Mouse (Mus musculus) CH12.LX (cell line): ENCODE measurements around the gene Gfy. TPM values are rescaled to one million over a fixed set of nuclear protein-coding genes. Genes with fewer than 3 reads are reported as not detected.

Experiments
- DNase-seq: peaks from one replicate; pipeline ENCODE4 v3.0.0-alpha.2; 2013; ENCODE audit errors: extremely low read depth
- H3K27ac ChIP-seq: 2 replicates; pipeline ENCODE4 v1.5.1; 2012; ENCODE audit warnings: low read depth, mild to moderate bottlenecking, control low read depth, moderate library complexity; ENCODE audit not compliant: insufficient read depth
- H3K27me3 ChIP-seq: replicated peaks from 2 replicates; pipeline ENCODE3; 2012; ENCODE audit warnings: inconsistent platforms
- H3K36me3 ChIP-seq, 2 experiments: replicated peaks in 1 of 2; 2 replicates each; pipeline versions ENCODE3 to v1.6.1; 2012; ENCODE audit warnings: inconsistent platforms in 1 of 2, low read length in 1 of 2, mild to moderate bottlenecking in 1 of 2, mixed read lengths in 1 of 2, moderate library complexity in 1 of 2; ENCODE audit not compliant: control insufficient read depth in 1 of 2, insufficient read depth in 1 of 2
- H3K4me1 ChIP-seq, 2 experiments: 2 replicates each; pipeline ENCODE4 v1.6.1; 2012; ENCODE audit warnings: inconsistent platforms in 1 of 2, moderate library complexity in 1 of 2; ENCODE audit not compliant: insufficient read depth in 2 of 2, control insufficient read depth in 1 of 2
- H3K4me2 ChIP-seq: 2 replicates; pipeline ENCODE4 v1.6.1; 2012; ENCODE audit warnings: low read depth, mild to moderate bottlenecking, control low read depth; ENCODE audit not compliant: poor library complexity, insufficient read depth, severe bottlenecking
- H3K4me3 ChIP-seq, 3 experiments: fragments of 150-350 bp in 1 of 3; sonication (generic) in 1 of 3; replicated peaks in 1 of 3; 2 replicates each; pipeline versions ENCODE3 to v1.5.1; 2011 to 2012; ENCODE audit warnings: low read depth in 2 of 3, low read length in 2 of 3, mild to moderate bottlenecking in 2 of 3, moderate library complexity in 2 of 3, control low read depth in 1 of 3, improper control_type of control experiment in 1 of 3, inconsistent platforms in 1 of 3, mixed read lengths in 1 of 3; ENCODE audit not compliant: poor library complexity in 1 of 3
- H3K79me2 ChIP-seq: replicated peaks from 2 replicates; pipeline ENCODE4 v1.6.1; 2012; ENCODE audit warnings: mild to moderate bottlenecking, moderate library complexity; ENCODE audit not compliant: control insufficient read depth, poor library complexity, insufficient read depth, severe bottlenecking; ENCODE audit errors: extremely low read depth
- H3K9ac ChIP-seq: 2 replicates; pipeline ENCODE4 v1.6.1; 2012; ENCODE audit warnings: low read depth, mild to moderate bottlenecking, control low read depth, moderate library complexity; ENCODE audit not compliant: insufficient read depth
- H3K9me3 ChIP-seq: replicated peaks from 2 replicates; pipeline ENCODE3; 2012; ENCODE audit warnings: low read length, inconsistent platforms, mixed read lengths
- CHD2 ChIP-seq: IDR thresholded peaks from 2 replicates; pipeline ENCODE4 v1.6.1; 2011; ENCODE audit warnings: low read length, improper control_type of control experiment
- CTCF ChIP-seq, 2 experiments: IDR thresholded peaks in 1 of 2; conservative IDR thresholded peaks in 1 of 2; 2 replicates each; pipeline ENCODE4 v1.5.1; 2011 to 2012; ENCODE audit warnings: low read depth in 2 of 2, low read length in 2 of 2, improper control_type of control experiment in 1 of 2, inconsistent platforms in 1 of 2, mild to moderate bottlenecking in 1 of 2, moderate library complexity in 1 of 2
- E2F4 ChIP-seq: IDR thresholded peaks from 2 replicates; pipeline ENCODE4 v1.6.1; 2011; ENCODE audit warnings: low read depth, low read length, improper control_type of control experiment; ENCODE audit not compliant: insufficient replicate concordance
- EP300 ChIP-seq: IDR thresholded peaks from 2 replicates; pipeline ENCODE4 v1.6.1; 2011; ENCODE audit warnings: low read length, improper control_type of control experiment
- ETS1 ChIP-seq: conservative IDR thresholded peaks from 2 replicates; pipeline ENCODE4 v1.6.1; 2012; ENCODE audit warnings: low read depth, mild to moderate bottlenecking, inconsistent platforms, low read length, improper control_type of control experiment, moderate library complexity
- IRF4 ChIP-seq: IDR thresholded peaks from 2 replicates; pipeline ENCODE4 v1.6.1; 2014; ENCODE audit warnings: low read depth, mild to moderate bottlenecking, inconsistent platforms, low read length, improper control_type of control experiment
- JUN ChIP-seq: IDR thresholded peaks from 2 replicates; pipeline ENCODE4 v1.6.1; 2011; ENCODE audit warnings: low read depth, mild to moderate bottlenecking, low read length, improper control_type of control experiment, moderate library complexity; ENCODE audit not compliant: insufficient read depth
- JUND ChIP-seq: conservative IDR thresholded peaks from 2 replicates; pipeline ENCODE4 v1.6.1; 2011; ENCODE audit warnings: low read depth, low read length, improper control_type of control experiment
- KAT2A ChIP-seq: IDR thresholded peaks from 2 replicates; pipeline ENCODE4 v1.6.1; 2012; ENCODE audit warnings: low read length, improper control_type of control experiment, inconsistent platforms; ENCODE audit not compliant: insufficient replicate concordance
- MAX ChIP-seq: IDR thresholded peaks from 2 replicates; pipeline ENCODE4 v1.6.1; 2011; ENCODE audit warnings: low read length, improper control_type of control experiment
- MEF2A ChIP-seq: IDR thresholded peaks from 2 replicates; pipeline ENCODE4 v1.6.1; 2014; ENCODE audit warnings: low read depth, mild to moderate bottlenecking, inconsistent platforms, low read length, improper control_type of control experiment, borderline replicate concordance
- MXI1 ChIP-seq: IDR thresholded peaks from 2 replicates; pipeline ENCODE4 v1.6.1; 2011; ENCODE audit warnings: mild to moderate bottlenecking, low read depth, low read length, improper control_type of control experiment
- MYC ChIP-seq: IDR thresholded peaks from 2 replicates; pipeline ENCODE4 v1.6.1; 2011; ENCODE audit warnings: low read depth, mild to moderate bottlenecking, improper control_type of control experiment, low read length
- NELFE ChIP-seq: IDR thresholded peaks from 2 replicates; pipeline ENCODE4 v1.6.1; 2011; ENCODE audit warnings: low read depth, low read length, improper control_type of control experiment
- NRF1 ChIP-seq: IDR thresholded peaks from 2 replicates; pipeline ENCODE4 v1.6.1; 2014; ENCODE audit warnings: low read depth, mild to moderate bottlenecking, inconsistent platforms, low read length, improper control_type of control experiment, moderate library complexity
- PAX5 ChIP-seq: IDR thresholded peaks from 2 replicates; pipeline ENCODE4 v1.6.1; 2012; ENCODE audit warnings: low read length, inconsistent platforms, mixed read lengths
- POLR2A ChIP-seq: IDR thresholded peaks from 2 replicates; pipeline ENCODE4 v1.6.1; 2011; ENCODE audit warnings: low read depth, mild to moderate bottlenecking, improper control_type of control experiment, low read length
- RAD21 ChIP-seq: IDR thresholded peaks from 2 replicates; pipeline ENCODE4 v1.6.1; 2011; ENCODE audit warnings: low read depth, mild to moderate bottlenecking, low read length, improper control_type of control experiment, moderate library complexity
- RCOR1 ChIP-seq: conservative IDR thresholded peaks from 2 replicates; pipeline ENCODE4 v1.6.1; 2012; ENCODE audit warnings: low read depth, mild to moderate bottlenecking, inconsistent platforms, low read length, improper control_type of control experiment
- SIN3A ChIP-seq: IDR thresholded peaks from 2 replicates; pipeline ENCODE4 v1.6.1; 2012; ENCODE audit warnings: low read length, improper control_type of control experiment, inconsistent platforms
- SMC3 ChIP-seq: IDR thresholded peaks from 2 replicates; pipeline ENCODE4 v1.6.1; 2011; ENCODE audit warnings: low read depth, low read length, improper control_type of control experiment
- TBP ChIP-seq: conservative IDR thresholded peaks from 2 replicates; pipeline ENCODE4 v1.6.1; 2011; ENCODE audit warnings: low read depth, low read length, improper control_type of control experiment
- USF1 ChIP-seq: IDR thresholded peaks from 2 replicates; pipeline ENCODE4 v1.6.1; 2014; ENCODE audit warnings: low read depth, mild to moderate bottlenecking, inconsistent platforms, low read length, improper control_type of control experiment
- USF2 ChIP-seq: conservative IDR thresholded peaks from 2 replicates; pipeline ENCODE4 v1.6.1; 2011; ENCODE audit warnings: low read depth, low read length, improper control_type of control experiment
- ZKSCAN1 ChIP-seq: IDR thresholded peaks from 2 replicates; pipeline ENCODE4 v1.6.1; 2012; ENCODE audit warnings: low read depth, inconsistent platforms, low read length, improper control_type of control experiment, borderline replicate concordance
- ZNF384 ChIP-seq: IDR thresholded peaks from 2 replicates; pipeline ENCODE4 v1.6.1; 2012; ENCODE audit warnings: low read depth, low read length, improper control_type of control experiment, inconsistent platforms
- dilution Hi-C: fragments of 300-500 bp; cut with MboI; formaldehyde crosslinking; loops from 2 replicates; pipeline ENCODE4 v1.14.3; 2020; ENCODE audit warnings: low sequenced_read_pairs; ENCODE audit not compliant: extremely low pct_unique_long_range_greater_than_20kb, extremely low pct_ligation_motif_present
- in situ Hi-C: fragments of 300-500 bp; cut with MboI; formaldehyde crosslinking; loops from 3 replicates; pipeline ENCODE4 v1.14.3; 2019; ENCODE audit warnings: low sequenced_read_pairs, low pct_ligation_motif_present, low pct_unique_long_range_greater_than_20kb, mixed read lengths
- polyA plus RNA-seq: library from polyadenylated mRNA; unstranded; fragments of >175 nt; gene quantifications from 2 replicates; pipeline ENCODE4 v1.2.1, GENCODE M21; 2012; ENCODE audit warnings: low read depth; ENCODE audit not compliant: insufficient read length
- total RNA-seq, 2 experiments: library from RNA; depleted of rRNA; stranded (reverse); fragments of 300-350 nt in 1 of 2; fragments of >200 nt in 1 of 2; gene quantifications; 2 replicates each; pipeline ENCODE4 v1.2.3; 2012 to 2014

Gene Gfy
- total and polyA plus RNA-seq, 3 experiments = not detected

DNA sequence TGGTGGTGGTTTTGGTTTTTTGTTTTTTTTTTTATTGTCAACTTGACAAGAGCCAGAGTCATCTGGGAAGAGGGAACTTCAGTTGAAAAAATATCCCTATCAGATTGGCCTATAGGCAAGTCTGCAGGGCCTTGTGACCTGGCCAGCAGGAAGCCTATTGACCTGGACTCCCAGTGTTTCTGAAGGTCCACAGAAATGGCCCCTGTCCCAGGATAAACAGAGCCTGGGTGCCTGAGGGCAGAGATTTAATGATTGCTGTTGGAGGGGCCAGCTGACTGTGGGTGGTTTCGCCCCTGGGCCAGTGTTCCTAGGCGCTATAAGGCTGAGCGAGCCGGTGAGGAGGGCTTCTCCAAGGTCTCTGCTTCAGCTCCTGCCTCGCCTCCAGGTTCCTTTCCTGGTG is 34.3 kb upstream of the Gfy start:
- DNase-seq = no peak
- dilution Hi-C loops (no loop called here), in situ Hi-C loops (no loop called here)
- peaks cover under 1% of the 10 kb centered on the region for H3K9me3 ChIP-seq
- H3K4me2 ChIP-seq = no peak overlapping the region
- H3K27me3 ChIP-seq = peaks cover 24% of the 10 kb centered on the region
- no peak for TF ChIP-seq NRF1
- no peak for TF ChIP-seq EP300
- no peak for TF ChIP-seq E2F4
- TF ChIP-seq POLR2A = no peak
- TF ChIP-seq MAX = no peak
- no peak for TF ChIP-seq ZKSCAN1
- TF ChIP-seq RAD21 = no peak
- TF ChIP-seq JUND = no peak
- H3K4me3 ChIP-seq = no peak overlapping the region
- no peak overlapping the region for H3K9ac ChIP-seq
- peaks cover 9 to 34% of the 10 kb centered on the region in 2 experiments; a peak in 3 of 4 replicates for H3K4me1 ChIP-seq
- no peaks in the 10 kb centered on the region for H3K79me2 ChIP-seq
- no peaks in the 10 kb centered on the region for H3K36me3 ChIP-seq
- no peak overlapping the region for H3K27ac ChIP-seq

DNA sequence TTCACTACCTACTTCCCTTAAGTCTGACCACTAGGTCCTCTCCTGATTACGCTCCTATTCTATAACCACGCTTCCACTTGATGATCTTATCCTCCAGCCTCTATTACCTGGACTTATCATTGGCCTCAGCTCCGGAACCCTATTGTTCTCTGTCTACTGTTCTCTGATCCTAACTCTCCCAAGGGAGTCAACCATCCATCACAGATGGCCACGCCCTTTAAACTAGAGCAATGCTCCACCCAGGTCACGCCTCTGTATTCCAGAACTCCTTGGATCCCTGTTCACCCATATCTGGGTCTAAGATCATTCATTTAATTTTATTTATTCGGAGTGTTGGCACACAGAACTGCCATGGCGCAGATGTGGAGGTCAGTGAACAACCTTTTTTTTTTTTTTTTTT is 33.0 kb upstream of the Gfy start:
- no peaks in the 10 kb centered on the region for H3K79me2 ChIP-seq
- no peak for TF ChIP-seq CHD2
- TF ChIP-seq ZNF384 = peak; percentile 6; the same call in 1 of the 2 replicates
- dilution Hi-C loops (no loop called here), in situ Hi-C loops (no loop called here)
- H3K4me1 ChIP-seq = peaks cover 9 to 33% of the 10 kb centered on the region in 2 experiments; a peak in 3 of 4 replicates
- H3K27me3 ChIP-seq = peaks cover 24% of the 10 kb centered on the region
- H3K4me3 ChIP-seq = no peak overlapping the region
- peak overlapping the region; percentile 58; the same call in 1 of the 2 replicates for H3K4me2 ChIP-seq
- H3K27ac ChIP-seq = no peak overlapping the region
- peaks cover 8% of the 10 kb centered on the region for H3K9me3 ChIP-seq
- H3K9ac ChIP-seq = no peak overlapping the region
- no peak for DNase-seq
- H3K36me3 ChIP-seq = no peaks in the 10 kb centered on the region

DNA sequence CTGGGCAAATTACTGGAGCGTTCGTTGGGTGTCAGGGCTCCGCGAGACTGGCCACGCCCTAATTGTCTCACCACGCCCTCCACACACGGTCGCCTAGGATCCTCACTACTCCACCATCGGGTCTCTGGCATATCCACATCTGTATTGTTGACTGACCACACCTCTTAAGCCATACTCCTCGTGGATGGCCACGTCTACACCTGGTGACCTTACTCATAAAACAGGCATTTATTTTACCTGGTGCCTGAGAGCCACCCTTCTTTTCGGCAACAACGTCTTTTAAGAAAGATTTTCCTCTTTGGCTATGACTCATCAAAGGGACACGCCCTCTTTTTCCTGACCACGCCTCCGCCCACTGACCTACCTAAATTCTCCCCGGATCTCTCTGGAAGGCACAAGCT is 32.5 kb upstream of the Gfy start, which contains the start of gene Dkkl1:
TSS of gene Dkkl1 (minus strand) at position 297 of the 401 bp plus-strand sequence.
- Histone ChIP-seq H3K4me1 (peaks cover 6 to 28% of the 10 kb centered on the region in 2 experiments; a peak in 3 of 4 replicates), H3K9ac (no peak within 1 kb of the TSS; the same call in 1 of the 2 replicates), H3K36me3 (no peaks in the 10 kb centered on the region), H3K9me3 (peaks cover 11% of the 10 kb centered on the region), H3K79me2 (no peaks in the 10 kb centered on the region), H3K4me3 (peak within 1 kb of the TSS in 1 of 3 experiments; percentile 29), H3K4me2 (peak within 1 kb of the TSS; percentile 58; the same call in 1 of the 2 replicates), H3K27ac (no peak within 1 kb of the TSS), H3K27me3 (peaks cover 24% of the 10 kb centered on the region)
- dilution Hi-C loops (no loop called here), in situ Hi-C loops (no loop called here)
- DNase-seq = no peak
- no peak for TF ChIP-seq ZKSCAN1
- no peak for TF ChIP-seq MXI1
- TF ChIP-seq TBP = no peak
- no peak for TF ChIP-seq E2F4
- no peak for TF ChIP-seq PAX5
- no peak for TF ChIP-seq NELFE
- TF ChIP-seq RCOR1 = no peak
- TF ChIP-seq MEF2A = no peak
- TF ChIP-seq MYC = 0 out of 2 replicates have a peak, but pooled peaks have one; percentile 32
- TF ChIP-seq KAT2A = no peak
- no peak for TF ChIP-seq USF2
- no peak for TF ChIP-seq ETS1
- TF ChIP-seq USF1 = no peak
- TF ChIP-seq IRF4 = peak; percentile 82
- peak; percentile 20; the same call in 1 of the 2 replicates for TF ChIP-seq MAX
- TF ChIP-seq CTCF (conservative IDR thresholded peaks at IDR 0.05 in 1 of 2, IDR thresholded peaks at IDR 0.05 in 1 of 2; ENCODE audit: low read depth in 2 of 2, low read length in 2 of 2) = no peak
- peak; percentile 41; the same call in 1 of the 2 replicates for TF ChIP-seq JUN
- TF ChIP-seq SIN3A = 0 out of 2 replicates have a peak, but pooled peaks have one; percentile 55
- TF ChIP-seq ZNF384 = no peak
- peak; percentile 76 for TF ChIP-seq JUND
- no peak for TF ChIP-seq SMC3
